Mouse (Mus musculus) liver, embryonic 13.5 days (tissue): ENCODE results near the gene Zbtb34. TPM values are rescaled to one million over a fixed set of nuclear protein-coding genes. Genes with fewer than 3 reads are reported as not detected.
A peak's percentile ranks its signal among the peaks of the same experiment; 100 is the strongest.

ENCODE experiments used
- ATAC-seq: fragments of 200-750 bp; cut with Nextera tagmentation; 2 replicates; pipeline ENCODE4 v1.8.0; 2017; ENCODE audit warnings: low read depth, mild to moderate bottlenecking, moderate number of reproducible peaks, moderate library complexity
- DNase-seq: peaks from one replicate; pipeline ENCODE4 v3.0.0; 2022
- H3K27ac ChIP-seq: fragments of 300-500 bp; sonication (generic); 2 replicates; pipeline ENCODE4 v1.5.1; 2015; ENCODE audit warnings: moderate library complexity, mild to moderate bottlenecking, inconsistent platforms
- H3K27me3 ChIP-seq: fragments of 300-500 bp; sonication (generic); 2 replicates; pipeline ENCODE4 v1.6.1; 2015; ENCODE audit warnings: mild to moderate bottlenecking, inconsistent platforms
- H3K36me3 ChIP-seq: fragments of 300-500 bp; sonication (generic); 2 replicates; pipeline ENCODE4 v1.6.1; 2015; ENCODE audit warnings: mild to moderate bottlenecking, inconsistent platforms
- H3K4me1 ChIP-seq: fragments of 300-500 bp; sonication (generic); replicated peaks from 2 replicates; pipeline ENCODE4 v1.6.1; 2015; ENCODE audit warnings: inconsistent platforms
- H3K4me2 ChIP-seq: fragments of 300-500 bp; sonication (generic); 2 replicates; pipeline ENCODE4 v1.6.1; 2015; ENCODE audit warnings: inconsistent platforms, mild to moderate bottlenecking, moderate library complexity
- H3K4me3 ChIP-seq: fragments of 300-500 bp; sonication (generic); replicated peaks from 2 replicates; pipeline ENCODE4 v1.5.1; 2015; ENCODE audit warnings: mild to moderate bottlenecking, inconsistent platforms
- H3K9ac ChIP-seq: fragments of 300-500 bp; sonication (generic); 2 replicates; pipeline ENCODE4 v1.6.1; 2015; ENCODE audit warnings: mild to moderate bottlenecking, inconsistent platforms
- H3K9me3 ChIP-seq: fragments of 300-500 bp; sonication (generic); replicated peaks from 2 replicates; pipeline ENCODE4 v1.6.1; 2016; ENCODE audit warnings: inconsistent platforms
- WGBS: fragments of 180-500 bp; shearing (Covaris S2); methylation state at CpG from one replicate; pipeline ENCODE4 v1.1.7; 2015; ENCODE audit not compliant: insufficient replicate concordance; 5-methylcytosine and 5-hydroxymethylcytosine counted together
- polyA plus RNA-seq: library from polyadenylated mRNA; unstranded; fragments of >200 nt; fragmentation: Nextera tagmentation; extraction: Ambion mirVana; gene quantifications from 2 replicates; pipeline ENCODE4 v1.2.1, GENCODE M21; 2015

The Zbtb34 gene
- polyA plus RNA-seq, 1 experiment from 2014 or later, result 1.4 TPM

DNA sequence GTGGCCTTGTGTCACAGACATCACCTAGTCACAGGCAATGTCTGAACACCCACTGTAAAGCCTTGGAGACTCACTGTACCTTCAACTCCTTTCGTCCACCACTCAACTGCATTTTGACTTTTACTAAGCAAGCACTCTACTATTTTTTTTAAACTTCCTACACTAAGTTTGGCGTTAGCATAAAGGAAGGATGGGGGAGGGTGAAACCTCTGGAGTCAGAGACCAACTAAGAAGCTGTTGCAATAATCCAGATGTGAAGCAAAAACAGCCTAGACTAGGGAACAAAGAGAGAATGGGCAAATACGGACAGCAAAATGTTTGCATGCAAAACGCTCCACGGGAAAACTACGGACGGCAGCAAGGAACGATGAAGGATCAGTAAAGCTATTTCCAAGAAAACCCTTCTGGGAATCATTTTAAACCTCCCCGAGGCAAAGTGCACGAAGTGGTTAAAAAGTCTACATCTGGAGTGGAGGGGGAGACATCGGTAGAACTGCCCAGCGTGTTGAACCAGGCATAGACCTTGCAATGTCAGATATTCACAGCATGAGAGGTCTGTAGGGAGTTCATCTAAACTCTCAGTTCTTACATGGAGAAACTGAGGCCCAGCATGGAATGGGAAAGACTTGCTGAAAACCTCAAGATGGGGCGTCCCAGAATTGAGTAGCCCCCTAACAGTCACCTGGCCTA is 898 bp downstream of the Zbtb34 start:
- WGBS, result 5% methylated on average over 13 of the region's 13 CpGs
- Histone ChIP-seq H3K4me2 (peak overlapping the region; percentile 93), H3K9ac (peak overlapping the region; percentile 96), H3K27ac (peak overlapping the region; percentile 86), H3K4me1 (peaks cover 55% of the 10 kb centered on the region), H3K4me3 (peak overlapping the region; percentile 97), H3K27me3 (no peaks in the 10 kb centered on the region), H3K9me3 (no peaks in the 10 kb centered on the region), H3K36me3 (peaks cover 14% of the 10 kb centered on the region)
- peak; percentile 15; the same call in 1 of the 2 replicates for ATAC-seq
- DNase-seq, result no peak

DNA sequence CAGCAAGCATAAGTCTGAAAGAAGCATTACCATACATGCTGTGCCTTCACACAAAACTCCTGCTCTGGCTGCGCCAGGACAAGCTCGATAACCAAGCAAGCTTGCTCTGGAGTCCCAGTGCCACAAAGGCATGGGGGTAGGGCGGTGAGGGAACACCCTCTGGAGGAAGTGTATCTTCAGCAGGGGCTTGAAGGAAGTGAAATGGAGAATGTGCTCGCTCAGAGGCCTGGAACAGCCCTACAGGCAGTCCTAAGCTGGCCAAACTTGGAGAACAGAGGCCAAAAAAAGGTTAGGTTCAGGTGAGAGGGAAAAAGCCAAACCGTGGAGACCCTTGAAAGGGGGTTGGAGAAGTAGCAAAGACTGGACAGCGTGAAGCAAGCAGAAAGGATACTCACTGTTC is 1.8 kb downstream of the Zbtb34 start:
- H3K4me1 ChIP-seq, result peaks cover 52% of the 10 kb centered on the region
- H3K27ac ChIP-seq, result peak overlapping the region; percentile 86
- peaks cover 17% of the 10 kb centered on the region for H3K36me3 ChIP-seq
- no peaks in the 10 kb centered on the region for H3K27me3 ChIP-seq
- peak overlapping the region; percentile 93 for H3K4me2 ChIP-seq
- ATAC-seq (peak; percentile 49), DNase-seq (peak; percentile 45)
- WGBS, result 14% methylated on average over 6 of the region's 6 CpGs
- H3K9me3 ChIP-seq, result no peaks in the 10 kb centered on the region
- peak overlapping the region; percentile 96 for H3K9ac ChIP-seq
- peak overlapping the region; percentile 97 for H3K4me3 ChIP-seq

DNA sequence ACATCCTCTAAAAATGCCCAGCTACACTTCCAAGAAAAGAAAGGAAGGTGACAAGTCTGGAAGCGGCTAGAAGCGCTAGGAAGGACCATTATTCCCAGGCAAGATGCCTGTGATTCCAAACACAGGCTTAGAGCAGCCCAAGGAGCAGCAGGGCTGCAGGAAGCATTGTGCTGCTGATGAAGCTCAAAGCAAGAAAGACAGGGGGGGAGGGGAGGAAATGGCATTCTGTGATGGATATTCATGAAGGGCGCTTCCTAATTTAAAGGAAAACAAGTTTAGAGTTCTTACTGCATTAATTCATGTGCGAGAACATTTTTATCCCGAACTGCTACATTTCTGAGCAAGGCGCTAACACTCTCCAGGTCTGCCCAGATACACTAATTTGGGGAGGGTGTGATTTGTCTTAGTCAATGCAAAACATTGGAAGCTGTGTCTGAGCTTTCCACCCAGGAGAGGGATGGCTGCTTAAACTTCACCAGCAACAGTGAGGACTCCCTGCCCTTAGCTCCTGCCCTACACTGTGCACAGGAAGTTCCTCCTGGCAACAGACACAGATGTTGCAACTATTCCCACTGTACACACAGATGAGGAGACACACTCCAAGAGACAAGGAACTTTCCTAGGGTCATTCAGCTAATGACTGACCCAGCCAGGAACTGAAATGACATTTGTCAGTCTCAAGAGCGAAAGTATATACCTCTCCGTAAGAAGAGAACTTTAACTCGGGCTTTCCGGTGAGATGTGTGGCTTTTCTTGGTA is 4.3 kb downstream of the Zbtb34 start:
- Histone ChIP-seq H3K9me3 (no peaks in the 10 kb centered on the region), H3K9ac (no peak overlapping the region), H3K4me2 (no peak overlapping the region), H3K27ac (no peak overlapping the region), H3K27me3 (no peaks in the 10 kb centered on the region), H3K4me3 (no peak overlapping the region), H3K36me3 (peaks cover 26% of the 10 kb centered on the region), H3K4me1 (peaks cover 48% of the 10 kb centered on the region)
- DNase-seq (no peak), ATAC-seq (no peak)
- WGBS, result 80% methylated on average over 10 of the region's 10 CpGs

DNA sequence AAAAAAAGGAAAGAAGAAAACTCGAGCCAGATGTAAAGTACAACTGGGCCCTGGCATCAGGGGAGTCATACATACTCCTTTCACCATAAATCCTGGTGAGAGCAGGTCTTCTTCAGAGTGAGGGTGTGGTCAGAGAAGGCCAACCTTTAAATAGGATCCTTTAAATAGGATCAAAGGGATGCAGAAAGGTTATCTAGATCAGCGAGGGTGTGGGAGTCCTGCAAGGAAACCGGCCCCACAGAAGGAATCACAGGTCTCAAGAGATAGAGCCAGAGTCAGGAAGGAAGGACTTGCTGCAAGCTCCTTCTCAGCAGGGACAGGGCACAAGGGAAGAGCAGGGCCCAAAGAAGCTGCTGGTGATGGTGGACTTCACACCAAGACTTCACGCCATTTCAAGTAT is 13.7 kb downstream of the Zbtb34 start:
- WGBS, result 44% methylated on average over 4 of the region's 4 CpGs
- H3K9me3 ChIP-seq, result no peaks in the 10 kb centered on the region

DNA sequence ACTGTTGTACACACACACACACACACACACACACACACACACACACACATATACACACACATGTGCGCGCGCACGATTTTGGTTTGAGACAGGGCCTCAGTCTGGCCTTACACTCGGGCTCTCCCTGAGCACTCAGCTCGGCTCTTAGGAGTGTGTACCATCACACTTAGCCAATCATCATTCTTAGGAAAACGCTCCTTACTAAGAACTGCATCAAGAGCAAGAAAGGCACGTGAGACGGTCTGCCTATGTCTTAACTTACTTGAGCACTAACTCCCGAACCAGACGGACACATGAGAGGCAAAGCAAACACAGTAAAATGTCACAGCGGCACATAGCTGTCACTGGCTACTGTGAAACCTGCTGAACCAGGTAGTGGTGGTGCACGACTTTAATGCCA is 17.1 kb downstream of the Zbtb34 start:
- Histone ChIP-seq H3K27me3 (no peaks in the 10 kb centered on the region), H3K36me3 (peaks cover 40% of the 10 kb centered on the region), H3K4me3 (no peak overlapping the region), H3K4me1 (no peaks in the 10 kb centered on the region), H3K4me2 (no peak overlapping the region), H3K27ac (no peak overlapping the region), H3K9ac (no peak overlapping the region), H3K9me3 (no peaks in the 10 kb centered on the region)
- WGBS, result 87% methylated on average over 13 of the region's 13 CpGs
- ATAC-seq, result no peak
- DNase-seq, result no peak

More for the DNA sequence above, 13.7 kb downstream of the Zbtb34 start:
- DNase-seq, result no peak
- no peak overlapping the region for H3K4me3 ChIP-seq
- H3K4me1 ChIP-seq, result no peaks in the 10 kb centered on the region
- H3K4me2 ChIP-seq, result no peak overlapping the region
- no peak overlapping the region for H3K27ac ChIP-seq
- peaks cover 23% of the 10 kb centered on the region for H3K36me3 ChIP-seq
- ATAC-seq, result no peak
- no peaks in the 10 kb centered on the region for H3K27me3 ChIP-seq
- no peak overlapping the region for H3K9ac ChIP-seq

DNA sequence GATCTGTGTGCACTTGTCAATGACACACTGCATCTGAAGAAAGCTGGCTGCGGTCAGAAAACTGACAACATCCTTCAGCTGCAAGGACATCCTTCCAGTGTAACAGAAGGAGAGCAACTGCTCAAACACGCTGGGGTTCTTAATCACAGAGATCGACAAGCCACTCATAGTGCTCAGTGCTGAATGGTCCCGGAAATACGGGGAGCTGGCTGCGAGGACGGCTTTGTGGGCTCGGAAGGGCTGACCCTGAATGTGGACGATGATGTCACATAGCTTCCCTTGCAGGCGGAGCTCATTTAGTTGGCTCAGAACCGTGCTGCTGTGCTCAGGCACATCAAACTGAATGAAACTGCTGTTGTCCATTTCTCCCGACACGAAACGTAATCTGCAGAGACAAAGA is 19.0 kb downstream of the Zbtb34 start:
- Histone ChIP-seq H3K4me2 (no peak overlapping the region), H3K27me3 (no peaks in the 10 kb centered on the region), H3K27ac (no peak overlapping the region), H3K9ac (no peak overlapping the region), H3K4me1 (0 out of 2 replicates have a peak, but pooled peaks cover 4% of the 10 kb centered on the region), H3K9me3 (no peaks in the 10 kb centered on the region), H3K4me3 (no peak overlapping the region), H3K36me3 (peaks cover 43% of the 10 kb centered on the region)
- ATAC-seq (no peak), DNase-seq (no peak)
- 80% methylated on average over 14 of the region's 14 CpGs for WGBS

DNA sequence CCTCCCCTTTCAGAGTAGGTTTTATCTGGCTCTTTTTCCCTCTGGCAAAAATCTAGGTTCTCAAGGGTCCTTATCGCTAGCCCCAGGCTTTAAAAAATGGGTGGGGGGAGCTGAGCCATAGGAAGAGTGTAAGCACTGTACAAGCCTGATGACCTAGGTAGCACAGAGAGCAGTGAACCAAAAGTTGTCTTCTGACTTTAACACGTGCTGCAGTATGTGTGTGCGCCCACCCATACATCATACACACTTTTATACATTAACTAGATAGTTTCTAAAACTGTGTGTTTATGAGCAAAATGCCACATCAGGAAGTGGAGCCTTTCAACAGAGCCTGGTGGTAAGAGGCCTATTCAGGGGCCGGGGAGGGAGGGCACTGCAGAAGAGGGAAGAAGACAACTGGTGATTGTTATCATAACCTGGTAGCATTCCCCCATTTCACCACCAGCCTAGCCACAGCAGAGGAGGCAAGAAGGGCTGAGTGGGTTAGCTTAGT is 27.6 kb downstream of the Zbtb34 start:
- Histone ChIP-seq H3K27me3 (no peaks in the 10 kb centered on the region), H3K36me3 (peaks cover 6% of the 10 kb centered on the region; the same call in 1 of the 2 replicates), H3K4me2 (peak overlapping the region; percentile 26; the same call in 1 of the 2 replicates), H3K4me3 (no peak overlapping the region), H3K4me1 (peaks cover 40% of the 10 kb centered on the region), H3K27ac (peak overlapping the region; percentile 64; the same call in 1 of the 2 replicates), H3K9me3 (no peaks in the 10 kb centered on the region), H3K9ac (peak overlapping the region; percentile 23; the same call in 1 of the 2 replicates)
- DNase-seq, result peak; percentile 32
- peak; percentile 74 for ATAC-seq
- WGBS, result 17% methylated on average over 4 of the region's 4 CpGs

DNA sequence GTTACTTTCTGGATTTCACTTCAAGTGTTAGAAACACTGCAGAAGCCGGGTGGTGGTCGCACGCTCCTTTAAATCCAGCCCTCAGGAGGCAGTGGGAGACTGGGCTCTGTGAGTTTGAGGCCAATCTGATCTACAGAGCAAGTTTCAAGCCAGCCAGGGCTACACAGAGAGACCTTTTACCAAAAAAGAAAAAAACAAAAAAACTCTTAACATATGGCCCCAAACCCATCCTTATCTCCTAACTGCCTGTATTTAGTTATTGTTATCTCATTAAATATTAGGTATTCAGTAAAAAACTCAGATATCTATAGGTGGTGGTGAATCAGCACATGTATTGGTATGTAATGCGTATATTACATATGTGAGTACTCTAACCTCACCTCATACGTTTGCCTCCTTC is 28.5 kb downstream of the Zbtb34 start:
- peaks cover 3% of the 10 kb centered on the region; the same call in 1 of the 2 replicates for H3K36me3 ChIP-seq
- peaks cover 36% of the 10 kb centered on the region for H3K4me1 ChIP-seq
- DNase-seq (no peak), ATAC-seq (no peak)
- no peaks in the 10 kb centered on the region for H3K27me3 ChIP-seq
- no peak overlapping the region for H3K4me2 ChIP-seq
- no peak overlapping the region for H3K9ac ChIP-seq
- no peaks in the 10 kb centered on the region for H3K9me3 ChIP-seq
- H3K27ac ChIP-seq, result peak overlapping the region; percentile 64
- no peak overlapping the region for H3K4me3 ChIP-seq
- 46% methylated on average over 5 of the region's 5 CpGs for whole genome bisulfite sequencing

DNA sequence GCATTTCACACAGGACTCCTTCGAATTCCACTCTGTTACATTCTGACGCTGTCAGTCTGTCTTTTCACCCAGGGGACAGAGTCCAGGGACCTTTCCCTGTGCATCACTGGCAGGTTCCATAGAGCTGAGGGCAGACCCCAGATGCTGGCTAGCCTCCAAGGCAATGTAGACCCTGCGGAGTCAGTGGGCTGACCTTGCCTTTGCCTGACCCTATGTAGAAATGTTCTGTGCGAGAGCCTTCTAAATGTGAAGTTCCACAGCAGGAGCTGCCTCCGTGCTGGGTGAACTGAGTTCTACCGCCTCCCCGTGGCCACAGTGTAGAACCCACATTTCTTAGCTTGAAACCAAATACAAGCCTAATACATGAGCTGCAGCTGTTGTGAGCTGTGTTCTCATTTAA is 28.9 kb downstream of the Zbtb34 start:
- no peak overlapping the region for H3K4me3 ChIP-seq
- DNase-seq, result peak; percentile 9
- H3K27ac ChIP-seq, result no peak overlapping the region
- 33% methylated on average over 7 of the region's 7 CpGs for WGBS
- no peak overlapping the region for H3K4me2 ChIP-seq
- peaks cover 36% of the 10 kb centered on the region for H3K4me1 ChIP-seq
- H3K27me3 ChIP-seq, result no peaks in the 10 kb centered on the region
- H3K9ac ChIP-seq, result no peak overlapping the region
- no peaks in the 10 kb centered on the region for H3K9me3 ChIP-seq
- ATAC-seq, result peak; percentile 25; the same call in 1 of the 2 replicates
- peaks cover 3% of the 10 kb centered on the region; the same call in 1 of the 2 replicates for H3K36me3 ChIP-seq

DNA sequence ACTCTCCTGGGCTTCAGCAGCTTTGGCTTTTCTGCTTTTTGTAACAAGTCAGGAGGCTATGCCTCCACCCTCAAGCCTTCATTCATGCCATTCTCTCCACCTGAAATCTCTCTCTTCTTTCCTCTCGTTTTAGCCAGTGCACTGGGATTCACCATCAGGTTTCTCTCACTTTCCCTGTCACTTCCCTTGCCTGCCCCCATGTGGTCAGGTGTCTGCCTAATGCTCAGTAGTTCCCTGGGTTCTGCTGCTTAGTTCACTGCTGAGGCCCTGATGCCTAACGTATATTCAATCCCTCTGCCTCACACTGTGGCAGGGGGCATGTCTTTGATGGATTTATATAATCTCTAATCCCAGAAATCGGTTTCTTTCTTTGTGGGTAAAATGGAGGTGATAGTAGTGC is 29.9 kb downstream of the Zbtb34 start:
- no peak overlapping the region for H3K4me2 ChIP-seq
- H3K27me3 ChIP-seq, result no peaks in the 10 kb centered on the region
- WGBS, result 31% methylated on average over 3 of the region's 3 CpGs
- H3K9ac ChIP-seq, result no peak overlapping the region
- H3K27ac ChIP-seq, result no peak overlapping the region
- DNase-seq (no peak), ATAC-seq (no peak)
- no peaks in the 10 kb centered on the region for H3K9me3 ChIP-seq
- no peak overlapping the region for H3K4me3 ChIP-seq
- H3K36me3 ChIP-seq, result peaks cover 3% of the 10 kb centered on the region; the same call in 1 of the 2 replicates
- H3K4me1 ChIP-seq, result peaks cover 36% of the 10 kb centered on the region

DNA sequence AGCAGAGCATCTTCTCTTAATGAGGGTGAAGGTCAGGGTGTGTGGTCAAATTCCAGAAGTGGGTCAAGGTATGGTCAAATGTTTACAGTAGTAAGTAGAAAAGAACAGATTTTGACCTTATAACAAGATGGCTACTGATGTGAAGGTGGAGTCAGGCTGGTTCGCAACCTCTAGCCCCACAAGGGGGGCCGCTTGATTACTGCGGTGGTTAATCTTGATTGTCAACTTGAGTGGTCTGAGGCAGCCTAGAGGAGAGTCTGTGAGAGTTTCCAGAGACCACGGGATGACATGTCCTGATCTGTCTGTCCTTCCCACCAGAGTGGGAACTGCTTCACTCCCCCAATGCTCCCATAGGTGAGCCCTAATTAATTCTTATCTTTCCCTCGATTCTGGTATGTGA is 30.6 kb downstream of the Zbtb34 start:
- Histone ChIP-seq H3K9me3 (no peaks in the 10 kb centered on the region), H3K9ac (no peak overlapping the region), H3K27me3 (no peaks in the 10 kb centered on the region), H3K4me1 (peaks cover 36% of the 10 kb centered on the region), H3K36me3 (no peaks in the 10 kb centered on the region), H3K4me2 (no peak overlapping the region), H3K27ac (no peak overlapping the region), H3K4me3 (no peak overlapping the region)
- DNase-seq (no peak), ATAC-seq (no peak)
- WGBS, result 54% methylated on average over 5 of the region's 5 CpGs
